Mouse (Mus musculus): ENCODE data around the gene Tle2.

DNA sequence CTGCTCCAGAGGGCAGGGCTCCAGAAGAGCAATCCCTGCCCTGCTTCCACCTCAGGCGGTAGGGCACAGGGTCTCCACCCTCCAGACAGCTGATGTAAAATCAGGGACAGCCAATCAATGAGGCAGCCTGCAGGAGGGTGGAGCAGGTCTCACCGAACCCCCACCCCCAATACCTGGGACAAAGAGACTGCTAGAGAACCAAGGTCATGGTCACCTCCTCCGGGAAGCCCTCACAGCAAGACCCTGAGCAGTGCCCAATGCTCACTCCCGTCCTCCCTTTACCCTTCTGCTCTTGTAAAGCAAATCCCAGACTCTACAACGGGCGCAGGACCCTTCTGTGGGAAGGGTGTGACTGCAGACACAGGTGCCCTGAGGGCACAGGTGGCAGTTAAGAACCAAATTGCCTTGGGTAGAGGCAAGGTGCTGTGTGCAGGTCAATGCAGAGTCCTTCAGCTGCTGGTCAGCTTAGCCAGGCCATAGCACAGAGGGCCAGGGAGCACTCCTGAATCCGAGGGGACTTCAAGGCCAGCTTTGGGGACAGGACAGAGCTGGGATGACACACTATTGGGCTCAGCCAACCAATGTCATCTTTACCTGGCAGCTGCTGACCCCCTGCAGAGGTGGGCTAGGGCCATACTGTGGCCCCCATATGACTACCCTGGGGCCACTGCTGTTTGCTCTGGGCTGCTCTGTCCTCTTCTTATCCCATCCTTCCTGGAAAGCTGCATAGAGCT, 31.5 kb upstream of the Tle2 start:
- TF ChIP-seq EP300 (IDR thresholded peaks at IDR 0.05; ENCODE audit: low read depth), result no peak
- TF ChIP-seq CTCF (IDR thresholded peaks at IDR 0.05; ENCODE audit: low read depth), result no peak

Data from liver, postnatal 0 days (tissue).